ENCODE assay signal across 9 mouse cellular contexts in genomic region chr8:91132731-91133130, GRCm38 (mm10).
DNase-seq lines count a peak whose midpoint lies in the region; ATAC-seq and TF ChIP-seq lines count a peak whose summit lies in the region.
"Had no signal": no experiment of that assay in that cellular context is flagged by ENCODE, and none has a peak within 500 bp of the region (broad histone marks: within the 10 kb centered on the region; RNA-seq: fewer than 3 reads in every experiment).

No protein-coding gene starts in this region.

- peaks cover 41% of the 10 kb centered on the region for H3K4me1 ChIP-seq in forebrain, embryonic 10.5 days
- H3K4me1 ChIP-seq in intestine, postnatal 0 days (replicated peaks; ENCODE audit: control insufficient read depth, insufficient read depth, low read length), result no peaks in the 10 kb centered on the region
- H3K4me1 ChIP-seq in neural tube, embryonic 13.5 days (replicated peaks), result peaks cover 38% of the 10 kb centered on the region

- peak overlapping the region; percentile 93 for H3K4me2 ChIP-seq in intestine, postnatal 0 days (replicated peaks; ENCODE audit: low read depth)
- peak overlapping the region; percentile 84 for H3K4me2 ChIP-seq in neural tube, embryonic 13.5 days

- no peak for DNase-seq in left cerebral cortex, adult 2 months (ENCODE audit: extremely low spot score in 1 of 2, low spot score in 2 of 2)
- DNase-seq in left cerebral cortex, postnatal 10 days (ENCODE audit: extremely low spot score in 1 of 2, low spot score in 2 of 2), result no peak
- DNase-seq in forebrain, embryonic 10.5 days (ENCODE audit: extremely low spot score, low spot score), result no peak
- DNase-seq in testis, postnatal 14 days (ENCODE audit: low spot score), result no peak
- no peak for DNase-seq in adrenal gland, postnatal 25 days
- no peak for DNase-seq in lung, postnatal 25 days (ENCODE audit: low spot score)
- DNase-seq: thymus, postnatal 4 days had no signal

- TF ChIP-seq CTCF in left cerebral cortex, adult 2 months (IDR thresholded peaks at IDR 0.05), result no peak
- no peak for TF ChIP-seq CTCF in intestine, postnatal 0 days (IDR thresholded peaks at IDR 0.05; ENCODE audit: low read depth)

- peak overlapping the region; percentile 80 for H3K4me3 ChIP-seq in left cerebral cortex, adult 2 months
- peak overlapping the region; percentile 94 for H3K4me3 ChIP-seq in forebrain, embryonic 10.5 days
- peak overlapping the region; percentile 96 for H3K4me3 ChIP-seq in intestine, postnatal 0 days (ENCODE audit: low read depth, low read length)
- peak overlapping the region; percentile 96 for H3K4me3 ChIP-seq in neural tube, embryonic 13.5 days

- H3K27me3 ChIP-seq in forebrain, embryonic 10.5 days (ENCODE audit: poor library complexity, severe bottlenecking), result no peaks in the 10 kb centered on the region
- no peaks in the 10 kb centered on the region for H3K27me3 ChIP-seq in intestine, postnatal 0 days (replicated peaks; ENCODE audit: control insufficient read depth, insufficient read depth, low read length)
- no peaks in the 10 kb centered on the region for H3K27me3 ChIP-seq in neural tube, embryonic 13.5 days

- peaks cover 29% of the 10 kb centered on the region for H3K36me3 ChIP-seq in forebrain, embryonic 10.5 days (replicated peaks)
- peaks cover 22% of the 10 kb centered on the region for H3K36me3 ChIP-seq in intestine, postnatal 0 days (ENCODE audit: control insufficient read depth, insufficient read depth)
- peaks cover 24% of the 10 kb centered on the region for H3K36me3 ChIP-seq in neural tube, embryonic 13.5 days

- H3K27ac ChIP-seq in left cerebral cortex, adult 2 months, result no peak overlapping the region; the same call in 1 of the 2 replicates
- no peak overlapping the region for H3K27ac ChIP-seq in forebrain, embryonic 10.5 days
- H3K27ac ChIP-seq in intestine, postnatal 0 days (ENCODE audit: low read depth, low read length), result no peak overlapping the region
- H3K27ac ChIP-seq in neural tube, embryonic 13.5 days (replicated peaks), result no peak overlapping the region

- H3K9ac ChIP-seq in intestine, postnatal 0 days (ENCODE audit: low read depth, low read length), result peak overlapping the region; percentile 66; the same call in 1 of the 2 replicates
- H3K9ac ChIP-seq in neural tube, embryonic 13.5 days, result peak overlapping the region; percentile 92

- H3K9me3 ChIP-seq in forebrain, embryonic 10.5 days, result no peaks in the 10 kb centered on the region
- no peaks in the 10 kb centered on the region for H3K9me3 ChIP-seq in intestine, postnatal 0 days (ENCODE audit: control insufficient read depth)
- H3K9me3 ChIP-seq in neural tube, embryonic 13.5 days, result no peaks in the 10 kb centered on the region

- 79% methylated on average over 4 of the region's 4 CpGs for WGBS in forebrain, embryonic 10.5 days
- WGBS in intestine, postnatal 0 days, result 59% methylated on average over 4 of the region's 4 CpGs
- WGBS in neural tube, embryonic 13.5 days, result 82% methylated on average over 4 of the region's 4 CpGs

- intact Hi-C loops in left cerebral cortex, adult 2 months (cut with DNase I), result no loop called here
- intact Hi-C loops in left cerebral cortex, postnatal 10 days (cut with DNase I), result loop anchor here (10.0 kb wide), 1 partner anchor 308 kb away; the partner anchor contains the start of gene Chd9

- no peak for ATAC-seq in intestine, postnatal 0 days
- ATAC-seq in neural tube, embryonic 13.5 days (ENCODE audit: low read depth), result no peak
